In genomic region chr11:84512031-84512430, GRCm38 (mm10) we compare ENCODE assay signal across 9 mouse cellular contexts. TPM values are rescaled to one million over a fixed set of nuclear protein-coding genes. Genes with fewer than 3 reads are reported as not detected.
DNase-seq lines count a peak whose midpoint lies in the region; ATAC-seq and TF ChIP-seq lines count a peak whose summit lies in the region.
"Had no signal": no experiment of that assay in that cellular context is flagged by ENCODE, and none has a peak within 500 bp of the region (broad histone marks: within the 10 kb centered on the region; RNA-seq: fewer than 3 reads in every experiment).

No protein-coding gene starts in this region.

- H3K4me2 ChIP-seq in CH12.LX (ENCODE audit: insufficient read depth, low read depth, poor library complexity, severe bottlenecking), result peak overlapping the region; percentile 91
- H3K4me2 ChIP-seq in forebrain, postnatal 0 days (ENCODE audit: low read depth), result peak overlapping the region; percentile 88
- peak overlapping the region; percentile 98 for H3K4me2 ChIP-seq in liver, embryonic 15.5 days

- peaks cover 47% of the 10 kb centered on the region for H3K79me2 ChIP-seq in CH12.LX (replicated peaks; ENCODE audit: control insufficient read depth, extremely low read depth, insufficient read depth, poor library complexity, severe bottlenecking)

- no peaks in the 10 kb centered on the region for H3K9me3 ChIP-seq in CH12.LX (replicated peaks; ENCODE audit: low read length)
- H3K9me3 ChIP-seq in forebrain, postnatal 0 days (ENCODE audit: low read length), result no peaks in the 10 kb centered on the region
- no peaks in the 10 kb centered on the region for H3K9me3 ChIP-seq in liver, embryonic 15.5 days (replicated peaks)

- H3K27me3 ChIP-seq in CH12.LX (replicated peaks), result peaks cover 21% of the 10 kb centered on the region
- H3K27me3 ChIP-seq in forebrain, postnatal 0 days (ENCODE audit: insufficient read depth, low read length), result peaks cover 27% of the 10 kb centered on the region
- H3K27me3 ChIP-seq in liver, embryonic 15.5 days, result peaks cover 30% of the 10 kb centered on the region

- dilution Hi-C loops in CH12.LX (cut with MboI; ENCODE audit: extremely low pct_ligation_motif_present, extremely low pct_unique_long_range_greater_than_20kb, low sequenced_read_pairs), result no loop called here

- ATAC-seq in forebrain, postnatal 0 days, result no peak
- no peak for ATAC-seq in liver, embryonic 15.5 days (ENCODE audit: insufficient read depth)
- ATAC-seq in granulocyte monocyte progenitor cell, adult 5-6 weeks (replicated peaks; ENCODE audit: poor library complexity, severe bottlenecking), result no peak

- H3K27ac ChIP-seq in CH12.LX (ENCODE audit: insufficient read depth, low read depth), result no peak overlapping the region
- H3K27ac ChIP-seq in forebrain, postnatal 0 days (ENCODE audit: low read depth, low read length), result no peak overlapping the region
- no peak overlapping the region for H3K27ac ChIP-seq in liver, embryonic 15.5 days (replicated peaks)

- WGBS in forebrain, postnatal 0 days, result 83% methylated on average over 1 of the region's 1 CpGs
- WGBS in liver, embryonic 15.5 days (ENCODE audit: insufficient replicate concordance), result 86% methylated on average over 1 of the region's 1 CpGs

- TF ChIP-seq RAD21 in CH12.LX (IDR thresholded peaks at IDR 0.05; ENCODE audit: low read depth, low read length), result no peak

- peak; percentile 17 for DNase-seq in heart, adult 11 months
- DNase-seq in heart, adult 18-20 months, result no peak
- no peak for DNase-seq in CH12.LX (ENCODE audit: extremely low read depth)
- DNase-seq in forebrain, postnatal 0 days, result no peak
- no peak for DNase-seq in frontal cortex, postnatal 10 days (ENCODE audit: low spot score in 2 of 2)
- no peak for DNase-seq in gastrocnemius, postnatal 4 days (ENCODE audit: low spot score in 2 of 2)
- DNase-seq: adrenal gland, postnatal 10 days had no signal

- H3K36me3 ChIP-seq in CH12.LX (replicated peaks in 1 of 2; ENCODE audit: control insufficient read depth in 1 of 2, insufficient read depth in 1 of 2, low read length in 1 of 2), result peaks cover 27 to 44% of the 10 kb centered on the region in 2 experiments
- peaks cover 3% of the 10 kb centered on the region; the same call in 1 of the 2 replicates for H3K36me3 ChIP-seq in forebrain, postnatal 0 days (ENCODE audit: insufficient read depth)
- peaks cover 35% of the 10 kb centered on the region for H3K36me3 ChIP-seq in liver, embryonic 15.5 days (replicated peaks)

- no peak for TF ChIP-seq EP300 in CH12.LX (IDR thresholded peaks at IDR 0.05; ENCODE audit: low read length)

- peak overlapping the region; percentile 80 for H3K9ac ChIP-seq in CH12.LX (ENCODE audit: insufficient read depth, low read depth)
- H3K9ac ChIP-seq in forebrain, postnatal 0 days, result no peak overlapping the region
- 0 out of 2 replicates have a peak overlapping the region, but pooled peaks have one; percentile 84 for H3K9ac ChIP-seq in liver, embryonic 15.5 days

- TF ChIP-seq CTCF in CH12.LX (conservative IDR thresholded peaks at IDR 0.05 in 1 of 2, IDR thresholded peaks at IDR 0.05 in 1 of 2; ENCODE audit: low read depth in 2 of 2, low read length in 2 of 2), result no peak
- TF ChIP-seq CTCF in forebrain, postnatal 0 days (IDR thresholded peaks at IDR 0.05; ENCODE audit: low read depth), result no peak

- H3K4me3 ChIP-seq in CH12.LX (replicated peaks in 1 of 3; ENCODE audit: low read depth in 2 of 3, low read length in 2 of 3, poor library complexity in 1 of 3), result peak overlapping the region; percentile 81 to 99 (median 89)
- no peak overlapping the region for H3K4me3 ChIP-seq in forebrain, postnatal 0 days (ENCODE audit: low read depth, low read length)
- H3K4me3 ChIP-seq in liver, embryonic 15.5 days (replicated peaks), result peak overlapping the region; percentile 89

- TF ChIP-seq POLR2A in CH12.LX (IDR thresholded peaks at IDR 0.05; ENCODE audit: low read depth, low read length), result no peak

- H3K4me1 ChIP-seq in CH12.LX (ENCODE audit: control insufficient read depth in 1 of 2, insufficient read depth in 2 of 2), result peaks cover 2 to 40% of the 10 kb centered on the region in 2 experiments; a peak in 2 of 4 replicates
- H3K4me1 ChIP-seq in forebrain, postnatal 0 days (ENCODE audit: insufficient read depth), result 0 out of 2 replicates have a peak, but pooled peaks cover 6% of the 10 kb centered on the region
- peaks cover 23% of the 10 kb centered on the region for H3K4me1 ChIP-seq in liver, embryonic 15.5 days (replicated peaks)

- in situ Hi-C loops in CH12.LX (cut with MboI; ENCODE audit: low pct_ligation_motif_present, low pct_unique_long_range_greater_than_20kb, low sequenced_read_pairs), result loop anchor here (10.0 kb wide), 1 partner anchor 303 kb away; the partner anchor contains the start of gene Mrm1

TF ChIP-seq in CH12.LX, 34 proteins besides CTCF, POLR2A, EP300 and RAD21:
- 0 out of 2 replicates have a peak, but pooled peaks have one; percentile 37 for TF ChIP-seq POLR2AphosphoS2 (IDR thresholded peaks at IDR 0.05; ENCODE audit: low read depth, low read length)
- no peak for TF ChIP-seq ETS1 (conservative IDR thresholded peaks at IDR 0.05; ENCODE audit: low read depth, low read length)

RNA-seq across cellular contexts. Expression of gene Aatf, which starts 1.3 kb away (rescaled TPM):
- 10 to 100 TPM; 14.1 to 15.8 TPM for total RNA-seq in heart, adult 18-20 months (2021)
- total RNA-seq in CH12.LX (2012; rRNA removed) (71.7 and 99.7 TPM in 2 replicates), CH12.LX (2014; rRNA removed) (69.8 and 78.0 TPM in 2 replicates)
- 112 and 127 TPM in 2 replicates for polyA plus RNA-seq in CH12.LX (2012; ENCODE audit: insufficient read length, low read depth)
- 25.5 and 38.9 TPM in 2 replicates for total RNA-seq in forebrain, postnatal 0 days (2014; rRNA removed)
- 34.1 and 40.4 TPM in 2 replicates for polyA plus RNA-seq in forebrain, postnatal 0 days (2015; fragmentation: Nextera tagmentation; extraction: Ambion mirVana)
- 25.1 and 26.4 TPM in 2 replicates for polyA plus RNA-seq in liver, embryonic 15.5 days (2015; fragmentation: Nextera tagmentation; extraction: Ambion mirVana)
- total RNA-seq in granulocyte monocyte progenitor cell, adult 5-6 weeks (2014; fragmentation: Nextera tagmentation), result 40.5 and 52.6 TPM in 2 replicates
- total RNA-seq in granulocyte monocyte progenitor cell, adult 5-6 weeks (2017), result 71.0 and 97.3 TPM in 2 replicates
- 10 to 100 TPM; 19.6 to 20.7 TPM for total RNA-seq in gastrocnemius, postnatal 4 days (2021)

RNA-seq across cellular contexts. Expression of gene Lhx1, which starts 13.3 kb away (rescaled TPM):
- total RNA-seq in heart, adult 18-20 months (2021), result not detected
- total RNA-seq in CH12.LX (2012; rRNA removed) (0.04 TPM in 1 of 2 replicates, not detected in the other), CH12.LX (2014; rRNA removed) (not detected in 2 replicates)
- polyA plus RNA-seq in CH12.LX (2012; ENCODE audit: insufficient read length, low read depth), result not detected in 2 replicates
- total RNA-seq in forebrain, postnatal 0 days (2014; rRNA removed), result 2.4 and 7.9 TPM in 2 replicates
- 2.5 and 5.3 TPM in 2 replicates for polyA plus RNA-seq in forebrain, postnatal 0 days (2015; fragmentation: Nextera tagmentation; extraction: Ambion mirVana)
- 0.05 TPM in 1 of 2 replicates, not detected in the other for polyA plus RNA-seq in liver, embryonic 15.5 days (2015; fragmentation: Nextera tagmentation; extraction: Ambion mirVana)
- total RNA-seq in granulocyte monocyte progenitor cell, adult 5-6 weeks (2014; fragmentation: Nextera tagmentation), result not detected in 2 replicates
- not detected in 2 replicates for total RNA-seq in granulocyte monocyte progenitor cell, adult 5-6 weeks (2017)
- total RNA-seq in gastrocnemius, postnatal 4 days (2021), result not detected
